Mouse (Mus musculus) liver, embryonic 14.5 days (tissue): ENCODE results near the gene Lcp2.

Experiments
- CTCF ChIP-seq: IDR thresholded peaks from 2 replicates; pipeline ENCODE4 v1.5.1; 2016; ENCODE audit warnings: antibody characterized with exemption, low read depth, control low read depth
- EP300 ChIP-seq: IDR thresholded peaks from 2 replicates; pipeline ENCODE4 v1.6.1; 2016; ENCODE audit warnings: antibody characterized with exemption, low read depth

DNA sequence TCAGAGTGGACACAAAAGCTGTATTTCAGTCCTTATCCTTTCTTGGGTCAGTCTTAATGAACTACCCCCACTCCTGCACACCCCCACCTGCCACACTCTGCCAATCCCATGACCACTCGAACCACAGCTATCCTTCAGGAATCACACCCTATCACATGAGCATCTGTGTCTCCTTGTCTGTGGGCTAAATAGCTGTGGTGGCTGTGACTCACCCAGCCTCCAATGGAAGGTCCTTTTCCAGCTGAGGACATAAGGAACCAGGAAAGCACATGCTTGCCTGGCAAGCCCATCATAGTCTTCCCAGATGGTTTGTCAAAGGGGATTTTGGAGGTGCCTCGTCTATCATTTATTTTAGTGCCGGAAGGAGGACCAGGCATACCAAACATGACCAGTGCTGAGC is 71.6 kb downstream of the Lcp2 start:
- no peak for TF ChIP-seq EP300
- TF ChIP-seq CTCF, result no peak
